Mouse (Mus musculus) heart, postnatal 0 days (tissue): Measurements from ENCODE around the gene Clcn7. TPM values are rescaled to one million over a fixed set of nuclear protein-coding genes. Genes with fewer than 3 reads are reported as not detected.

Experiments used
- ATAC-seq: fragments of 200-750 bp; cut with Nextera tagmentation; 2 replicates; pipeline ENCODE4 v1.8.0; 2017; ENCODE audit warnings: low read depth, moderate number of reproducible peaks, moderate library complexity; ENCODE audit not compliant: insufficient read depth
- DNase-seq: peaks from one replicate; pipeline ENCODE4 v3.0.0-alpha.2; 2016; ENCODE audit warnings: low spot score
- H3K27ac ChIP-seq: fragments of 300-500 bp; sonication (generic); 2 replicates; pipeline ENCODE4 v1.5.1; 2014; ENCODE audit warnings: low read depth, mild to moderate bottlenecking
- H3K27me3 ChIP-seq: fragments of 300-500 bp; sonication (generic); 2 replicates; pipeline ENCODE4 v1.6.1; 2014; ENCODE audit warnings: low read length, mixed read lengths; ENCODE audit not compliant: control insufficient read depth, insufficient read depth
- H3K36me3 ChIP-seq: fragments of 300-500 bp; sonication (generic); replicated peaks from 2 replicates; pipeline ENCODE4 v1.6.1; 2014; ENCODE audit warnings: low read length, mixed read lengths; ENCODE audit not compliant: control insufficient read depth, insufficient read depth
- H3K4me1 ChIP-seq: fragments of 300-500 bp; sonication (generic); 2 replicates; pipeline ENCODE4 v1.6.1; 2014; ENCODE audit warnings: antibody characterized with exemption; ENCODE audit not compliant: control insufficient read depth, insufficient read depth
- H3K4me2 ChIP-seq: fragments of 300-500 bp; sonication (generic); 2 replicates; pipeline ENCODE4 v1.6.1; 2014; ENCODE audit warnings: low read depth, mild to moderate bottlenecking, low read length, moderate library complexity
- H3K4me3 ChIP-seq: fragments of 300-500 bp; sonication (generic); 2 replicates; pipeline ENCODE4 v1.5.1; 2014; ENCODE audit warnings: low read depth, low read length
- H3K9ac ChIP-seq: fragments of 300-500 bp; sonication (generic); replicated peaks from 2 replicates; pipeline ENCODE4 v1.6.1; 2014; ENCODE audit warnings: low read depth, low read length, mixed read lengths
- H3K9me3 ChIP-seq: fragments of 300-500 bp; sonication (generic); replicated peaks from 2 replicates; pipeline ENCODE4 v1.6.1; 2016; ENCODE audit warnings: low read length; ENCODE audit not compliant: control insufficient read depth
- CTCF ChIP-seq: IDR thresholded peaks from 2 replicates; pipeline ENCODE4 v1.5.1; 2016; ENCODE audit warnings: antibody characterized with exemption, control low read depth, low read depth
- EP300 ChIP-seq: IDR thresholded peaks from 2 replicates; pipeline ENCODE4 v1.6.1; 2016; ENCODE audit warnings: antibody characterized with exemption, low read depth
- WGBS: fragments of 180-500 bp; shearing (Covaris S2); extraction: QIAGEN DNeasy Blood & Tissue Kit; methylation state at CpG from one replicate; pipeline ENCODE4 v1.1.7; 2014; 5-methylcytosine and 5-hydroxymethylcytosine counted together
- polyA plus RNA-seq: library from polyadenylated mRNA; unstranded; fragments of >200 nt; fragmentation: Nextera tagmentation; extraction: Ambion mirVana; gene quantifications from 2 replicates; pipeline ENCODE4 v1.2.1, GENCODE M21; 2015
- total RNA-seq: library from RNA; depleted of rRNA; stranded (reverse); fragments of >200 nt; gene quantifications from 2 replicates; pipeline ENCODE4 v1.2.3, GENCODE M21; 2014; ENCODE audit warnings: low replicate concordance; rRNA removed

Gene Clcn7
- total RNA-seq: 15.4 and 20.3 TPM in 2 replicates
- 12.6 and 12.8 TPM in 2 replicates for polyA plus RNA-seq

DNA sequence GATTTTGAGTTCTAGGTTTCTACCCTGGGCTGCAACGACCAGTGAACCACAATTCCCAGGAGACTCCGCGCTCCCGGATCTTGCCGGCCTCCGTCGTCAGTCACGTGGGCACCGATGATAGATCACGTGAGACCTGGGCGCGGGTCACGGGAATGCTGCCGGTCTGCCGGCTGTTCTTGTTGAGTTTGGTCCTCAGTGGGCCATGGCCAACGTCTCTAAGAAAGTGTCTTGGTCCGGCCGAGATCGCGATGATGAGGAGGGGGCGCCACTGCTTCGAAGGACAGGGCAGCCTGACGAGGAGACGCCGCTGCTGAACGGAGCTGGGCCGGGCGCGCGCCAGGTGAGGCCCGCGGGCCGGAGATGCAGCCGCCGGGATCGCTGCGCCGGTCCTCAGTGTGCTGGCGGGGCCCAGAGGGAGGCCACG, at the start of gene Clcn7:
Gene Clcn7, plus strand, starts transcription at position 117 of the 424 bp plus-strand sequence.
- H3K9me3 ChIP-seq: no peaks in the 10 kb centered on the region
- ATAC-seq (peak; percentile 97), DNase-seq (peak; percentile 94)
- H3K4me2 ChIP-seq: peak within 1 kb of the TSS; percentile 83
- H3K4me3 ChIP-seq: peak within 1 kb of the TSS; percentile 89
- H3K27me3 ChIP-seq: no peaks in the 10 kb centered on the region
- H3K9ac ChIP-seq: peak within 1 kb of the TSS; percentile 79
- no peak for TF ChIP-seq CTCF
- TF ChIP-seq EP300: peak; percentile 71; the same call in 1 of the 2 replicates
- H3K4me1 ChIP-seq: peaks cover 6% of the 10 kb centered on the region
- no peaks in the 10 kb centered on the region for H3K36me3 ChIP-seq
- no peak within 1 kb of the TSS; the same call in 1 of the 2 replicates for H3K27ac ChIP-seq
- WGBS: 2% methylated on average over 40 of the region's 40 CpGs

DNA sequence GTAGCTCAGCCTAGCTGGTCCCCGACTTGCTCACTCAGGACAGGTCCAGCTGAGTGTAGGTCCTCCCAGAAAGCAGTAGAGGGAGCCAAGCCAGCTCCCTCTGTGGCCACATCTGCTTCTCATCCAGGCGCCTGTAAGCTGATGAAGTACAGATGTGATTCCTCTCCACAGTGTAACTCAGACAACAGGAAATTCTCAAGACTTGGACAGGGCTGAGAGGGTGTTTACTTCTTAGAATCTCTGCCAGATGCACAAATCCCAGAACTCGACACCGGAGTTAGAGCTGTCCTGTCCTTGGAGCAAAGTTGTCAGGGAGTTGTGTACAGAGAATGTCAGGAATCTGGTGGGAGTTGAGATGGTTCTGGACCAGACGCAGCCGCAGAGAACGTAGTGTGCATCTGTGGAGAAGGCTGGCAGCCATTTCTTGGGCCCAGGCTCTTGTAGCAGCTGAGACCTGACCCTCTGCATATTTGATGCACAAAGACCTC, 49.7 kb upstream of the Clcn7 start, which contains the start of gene Tmem204:
Gene Tmem204, minus strand, starts transcription at position 148 of the 488 bp plus-strand sequence.
- TF ChIP-seq EP300 (0 out of 2 replicates have a peak, but pooled peaks have one; percentile 55), CTCF (peak; percentile 61)
- H3K4me1 ChIP-seq: peaks cover 32% of the 10 kb centered on the region; the same call in 1 of the 2 replicates
- H3K27me3 ChIP-seq: no peaks in the 10 kb centered on the region
- H3K36me3 ChIP-seq: no peaks in the 10 kb centered on the region; the same call in 1 of the 2 replicates
- H3K9ac ChIP-seq: no peak within 1 kb of the TSS; the same call in 1 of the 2 replicates
- 3% methylated on average over 7 of the region's 7 CpGs for WGBS
- ATAC-seq (peak; percentile 77), DNase-seq (peak; percentile 91)
- H3K27ac ChIP-seq: peak within 1 kb of the TSS; percentile 85
- H3K4me3 ChIP-seq: no peak within 1 kb of the TSS
- 0 out of 2 replicates have a peak within 1 kb of the TSS, but pooled peaks have one; percentile 33 for H3K4me2 ChIP-seq
- no peaks in the 10 kb centered on the region for H3K9me3 ChIP-seq

DNA sequence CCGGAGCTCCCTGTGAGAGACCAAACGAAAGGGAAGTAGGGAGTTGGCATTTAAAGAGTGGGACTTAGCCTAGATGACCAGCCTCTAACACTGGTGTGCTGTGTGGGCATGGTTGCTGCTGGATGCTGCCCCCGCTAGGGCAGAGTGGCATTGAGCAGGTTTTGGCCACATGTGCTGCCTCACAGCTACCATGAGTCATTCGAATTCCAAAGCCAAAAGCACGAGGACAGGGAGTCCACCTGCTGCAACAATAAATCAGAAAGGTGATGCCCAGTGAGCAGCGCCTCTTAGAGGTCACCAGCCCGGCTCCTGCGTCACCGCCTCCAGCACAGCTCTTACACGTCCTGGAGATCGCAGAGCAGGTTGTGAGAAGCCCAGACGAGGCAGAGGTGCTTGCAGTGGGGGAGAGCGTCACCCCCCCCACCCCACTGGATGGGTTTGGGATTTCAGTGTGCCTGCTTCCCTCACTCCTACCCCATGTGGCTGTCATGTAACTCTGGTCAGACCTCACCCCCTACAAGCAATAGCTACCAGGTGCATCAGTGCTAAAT, 48.3 kb upstream of the Clcn7 start:
- Histone ChIP-seq H3K9ac (no peak overlapping the region), H3K36me3 (peaks cover 4% of the 10 kb centered on the region; the same call in 1 of the 2 replicates), H3K9me3 (no peaks in the 10 kb centered on the region), H3K4me3 (no peak overlapping the region), H3K27me3 (no peaks in the 10 kb centered on the region), H3K27ac (no peak overlapping the region), H3K4me1 (peaks cover 29% of the 10 kb centered on the region; the same call in 1 of the 2 replicates), H3K4me2 (no peak overlapping the region)
- TF ChIP-seq CTCF (no peak), EP300 (no peak)
- 80% methylated on average over 13 of the region's 13 CpGs for WGBS
- ATAC-seq (no peak), DNase-seq (no peak)

DNA sequence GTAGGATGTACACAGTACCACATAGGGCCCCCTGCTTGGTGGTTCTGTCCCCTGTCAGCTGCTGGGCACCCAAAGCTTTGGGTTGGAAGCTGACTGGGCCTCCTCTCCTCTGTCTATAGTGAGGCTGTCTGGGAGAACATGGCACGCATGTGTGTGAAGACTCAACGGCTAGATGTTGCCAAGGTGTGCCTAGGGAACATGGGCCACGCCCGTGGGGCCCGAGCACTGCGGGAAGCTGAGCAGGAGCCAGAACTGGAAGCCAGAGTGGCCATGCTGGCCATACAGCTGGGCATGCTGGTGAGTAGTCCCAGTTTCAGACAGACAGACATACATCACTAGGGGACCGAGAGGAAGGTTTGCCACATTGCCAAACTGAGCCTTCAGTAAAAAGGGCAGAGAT, 46.5 kb upstream of the Clcn7 start:
- TF ChIP-seq CTCF (no peak), EP300 (no peak)
- 85% methylated on average over 7 of the region's 7 CpGs for WGBS
- H3K27me3 ChIP-seq: no peaks in the 10 kb centered on the region
- DNase-seq (no peak), ATAC-seq (no peak)
- H3K9ac ChIP-seq: no peak overlapping the region
- no peak overlapping the region for H3K27ac ChIP-seq
- H3K9me3 ChIP-seq: no peaks in the 10 kb centered on the region
- H3K4me2 ChIP-seq: no peak overlapping the region
- no peak overlapping the region for H3K4me3 ChIP-seq
- peaks cover 24% of the 10 kb centered on the region; the same call in 1 of the 2 replicates for H3K4me1 ChIP-seq
- H3K36me3 ChIP-seq: peaks cover 4% of the 10 kb centered on the region

DNA sequence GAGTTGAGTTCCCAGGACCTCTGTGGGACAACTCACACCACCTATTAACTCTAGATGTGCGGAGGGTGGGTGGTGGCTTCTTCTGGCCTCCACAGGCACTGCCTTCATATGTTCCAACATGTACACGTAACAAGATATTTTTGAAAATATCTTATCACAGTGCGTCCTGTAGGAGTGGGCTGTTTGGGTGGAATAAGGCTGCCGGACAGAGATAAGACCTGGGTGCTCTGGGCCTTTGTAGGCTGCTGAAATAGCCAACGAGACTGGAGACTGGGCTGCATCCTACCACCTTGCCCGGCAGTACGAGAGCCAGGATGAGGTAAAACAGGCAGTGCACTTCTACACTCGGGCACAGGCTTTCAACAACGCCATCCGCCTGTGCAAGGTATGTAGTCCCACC, 44.0 kb upstream of the Clcn7 start:
- Histone ChIP-seq H3K9ac (no peak overlapping the region), H3K27ac (no peak overlapping the region), H3K27me3 (no peaks in the 10 kb centered on the region), H3K4me1 (peaks cover 5% of the 10 kb centered on the region; the same call in 1 of the 2 replicates), H3K4me3 (no peak overlapping the region), H3K36me3 (peaks cover 23% of the 10 kb centered on the region), H3K4me2 (no peak overlapping the region), H3K9me3 (no peaks in the 10 kb centered on the region)
- TF ChIP-seq CTCF (no peak), EP300 (no peak)
- DNase-seq (no peak), ATAC-seq (no peak)
- 62% methylated on average over 10 of the region's 10 CpGs for WGBS
